Mouse (Mus musculus): ENCODE results near the gene Akap11.

DNA sequence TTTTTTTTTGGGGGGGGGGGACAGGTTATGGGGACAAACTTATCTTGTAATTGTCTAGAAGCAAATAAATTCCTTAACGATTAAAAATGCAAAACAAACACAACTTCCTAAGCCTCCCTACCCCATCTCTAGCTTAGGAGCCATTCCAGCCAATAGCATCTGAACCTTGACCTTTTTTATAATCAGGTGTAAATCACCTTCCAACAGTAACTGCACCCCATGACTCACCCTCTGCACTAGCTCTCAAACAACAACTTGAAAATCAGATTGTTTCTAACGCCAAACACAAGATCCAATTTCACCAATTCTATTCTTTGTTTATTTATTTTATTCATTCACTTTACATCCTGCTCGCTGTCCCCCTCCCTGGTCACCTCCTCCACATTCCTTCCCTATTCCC is 10.1 kb downstream of the Akap11 start:
- TF ChIP-seq EP300 (optimal IDR thresholded peaks at IDR 0.05): no peak
- TF ChIP-seq CTCF (IDR thresholded peaks at IDR 0.05; ENCODE audit: low read depth): no peak

All from stomach, postnatal 0 days (tissue).